In the genomic region with DNA sequence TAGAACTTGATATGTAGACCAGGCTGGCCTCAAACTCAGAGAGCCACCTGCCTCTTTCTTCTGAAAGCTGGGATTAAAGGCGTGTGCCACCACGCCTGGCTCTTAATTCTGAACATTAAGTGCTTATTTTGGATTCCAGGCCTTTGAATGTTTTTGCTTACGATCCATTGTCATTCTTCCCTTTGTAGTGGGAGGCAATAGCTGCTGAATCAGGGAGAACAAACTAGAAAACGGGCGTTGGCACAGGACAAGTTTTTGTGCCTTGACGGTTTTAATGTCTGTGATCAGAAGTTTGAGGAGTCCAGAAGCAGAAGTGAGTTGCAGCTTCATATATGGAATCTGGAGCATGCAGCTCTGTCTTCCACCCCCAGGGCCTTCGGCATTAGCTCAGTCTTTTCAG, we compare ENCODE assay signal across 18 mouse cellular contexts. TPM values are rescaled to one million over a fixed set of nuclear protein-coding genes. Genes with fewer than 3 reads are reported as not detected.
"Had no signal": no experiment of that assay in that cellular context is flagged by ENCODE, and none has a peak within 500 bp of the region (broad histone marks: within the 10 kb centered on the region; RNA-seq: fewer than 3 reads in every experiment).

No protein-coding gene starts in this region.

- H3K4me1 ChIP-seq: neural tube, embryonic 15.5 days; stomach, embryonic 15.5 days had no signal

- DNase-seq: retina, postnatal 1 day; right cerebral cortex, adult 18-20 months; right cerebral cortex, postnatal 14 days; right cerebral cortex, postnatal 25 days; right cerebral cortex, postnatal 4 days; spleen, adult 18-20 months; thymus, adult 18-20 months; thymus, postnatal 14 days; thymus, postnatal 25 days; thymus, postnatal 36 days; thymus, postnatal 4 days had no signal

- H3K4me2 ChIP-seq: neural tube, embryonic 13.5 days; neural tube, embryonic 15.5 days; stomach, embryonic 15.5 days had no signal

- H3K36me3 ChIP-seq: stomach, embryonic 15.5 days had no signal

- H3K9ac ChIP-seq: neural tube, embryonic 13.5 days; neural tube, embryonic 15.5 days; stomach, embryonic 15.5 days had no signal

- H3K27me3 ChIP-seq: neural tube, embryonic 13.5 days; neural tube, embryonic 15.5 days; stomach, embryonic 15.5 days had no signal

- H3K27ac ChIP-seq: neural tube, embryonic 13.5 days; neural tube, embryonic 15.5 days; stomach, embryonic 15.5 days; stomach, postnatal 0 days had no signal

- H3K4me3 ChIP-seq: neural tube, embryonic 13.5 days; neural tube, embryonic 15.5 days; stomach, embryonic 15.5 days had no signal

- H3K9me3 ChIP-seq: neural tube, embryonic 13.5 days; neural tube, embryonic 15.5 days; stomach, embryonic 15.5 days had no signal

RNA-seq across cellular contexts. Expression of a gene that starts 53.7 kb away (rescaled TPM):
- total RNA-seq: neutrophil, adult 5-6 weeks had no signal
- polyA plus RNA-seq: neural tube, embryonic 13.5 days; neural tube, embryonic 14.5 days; small intestine, adult 2 months; stomach, embryonic 15.5 days had no signal
